Mouse (Mus musculus): Measurements from ENCODE around the gene Ufc1.

The Ufc1 gene

DNA sequence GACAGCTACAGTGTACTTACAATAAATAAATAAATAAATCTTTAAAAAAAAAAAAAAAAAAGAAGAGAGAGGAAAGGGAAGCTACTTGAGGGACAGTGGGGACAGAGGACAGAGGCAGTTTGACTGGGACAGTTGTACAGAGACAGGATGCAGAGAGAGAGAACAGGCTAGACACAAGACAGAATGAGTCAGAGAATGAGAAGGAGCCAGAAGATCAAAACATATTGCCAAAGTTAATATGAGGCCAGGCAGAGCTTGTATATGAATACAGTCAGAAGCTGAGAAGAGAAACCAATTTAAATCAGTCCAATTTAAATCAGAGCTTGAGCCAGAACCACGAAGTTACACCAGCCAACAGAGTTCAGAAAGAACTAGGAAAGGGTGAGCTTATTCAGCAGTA is 26.5 kb downstream of the Ufc1 start:
- DNase-seq, result no peak

DNA sequence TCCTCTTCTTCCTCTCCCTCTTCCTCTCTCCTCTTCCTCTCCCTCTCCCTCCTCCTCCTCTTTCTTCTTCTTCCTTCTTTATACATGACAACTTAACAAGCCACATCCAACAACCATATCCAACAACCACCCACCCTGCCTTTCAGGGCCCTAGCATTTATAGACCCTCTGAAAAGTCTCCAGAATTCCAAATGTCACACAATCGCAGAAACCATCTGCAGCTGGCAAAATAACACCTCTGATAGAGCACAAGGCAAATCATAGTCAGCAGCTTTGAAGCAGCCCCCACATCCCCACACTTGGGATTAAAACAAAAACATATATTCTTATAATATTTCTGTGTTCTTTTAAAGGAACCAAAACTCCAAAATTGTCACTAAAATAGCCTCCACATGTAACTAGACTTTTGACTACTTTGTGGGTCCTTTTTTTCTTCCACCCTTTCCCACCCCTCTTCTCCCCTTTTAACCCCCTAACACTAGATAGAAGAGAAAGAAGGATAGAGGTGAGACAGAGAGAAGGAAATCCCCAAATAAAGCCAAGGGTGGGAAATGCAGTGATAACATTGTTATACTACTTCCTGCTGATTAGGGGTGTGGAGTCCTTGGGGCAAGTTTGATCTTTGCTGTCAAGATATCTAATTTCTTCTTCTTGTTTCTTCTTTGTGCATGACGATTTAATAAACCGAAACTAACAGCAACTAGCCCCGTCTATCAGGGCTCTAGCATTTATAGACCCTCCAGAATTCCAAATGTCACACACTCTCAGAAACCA is 28.7 kb downstream of the Ufc1 start:
- no peak for DNase-seq

DNA sequence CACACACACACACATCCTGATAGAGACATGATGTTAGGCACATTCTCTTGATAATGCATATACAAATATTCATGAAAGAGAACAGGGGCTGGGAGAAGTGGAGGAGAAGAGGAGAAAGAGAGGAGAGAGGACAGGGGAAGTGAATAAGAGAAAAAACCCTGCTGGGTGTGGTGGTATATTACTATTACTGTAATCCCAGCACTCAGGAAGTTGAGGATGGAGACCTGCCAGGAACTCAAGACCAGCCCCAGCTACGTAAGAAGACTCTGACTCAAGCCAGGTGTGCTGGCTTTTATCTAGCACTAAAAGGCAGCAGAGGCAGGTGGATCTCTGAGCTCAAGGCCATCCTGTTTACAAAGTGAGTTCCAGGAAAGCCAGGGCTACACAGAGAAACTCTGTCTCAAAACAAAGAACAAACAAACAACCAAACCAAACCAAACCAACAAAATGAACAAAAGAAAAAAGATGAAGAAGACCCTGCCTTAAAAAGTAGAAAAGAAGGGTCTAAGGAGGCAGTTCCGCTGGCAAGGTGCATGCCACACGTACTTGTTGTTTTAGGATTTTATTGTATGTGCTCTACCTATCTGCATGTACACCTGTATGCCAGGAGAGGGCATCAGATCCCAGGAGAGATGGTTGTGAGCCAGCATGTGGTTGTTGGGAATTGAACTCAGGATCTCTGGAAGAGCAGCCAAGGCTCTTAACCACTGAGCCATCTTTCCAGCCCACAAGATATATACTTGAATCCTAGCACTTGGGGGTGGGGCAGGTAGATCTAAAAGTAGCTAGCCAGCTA is 31.0 kb downstream of the Ufc1 start:
- no peak for DNase-seq

DNA sequence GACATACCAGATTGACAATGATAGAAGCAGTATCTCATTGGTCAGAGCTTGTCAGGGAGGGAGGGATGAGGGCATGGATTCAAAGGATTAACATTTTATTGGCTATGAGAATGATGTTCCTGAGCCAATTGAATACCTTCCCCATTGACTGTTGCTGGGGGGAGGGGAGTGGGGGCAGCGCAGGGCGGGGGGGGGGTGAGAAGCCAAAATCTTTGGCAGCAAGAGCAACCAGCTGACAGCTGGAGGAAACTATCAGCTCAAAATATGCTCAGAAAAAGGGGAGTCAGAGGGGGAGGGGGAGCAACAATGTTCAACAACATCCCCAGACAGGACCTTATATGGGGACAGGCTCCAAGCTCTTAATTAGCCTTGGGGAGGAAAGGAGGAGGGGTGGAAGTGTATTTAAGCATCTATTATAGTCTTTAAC is 31.6 kb downstream of the Ufc1 start:
- DNase-seq, result peak; percentile 65

DNA sequence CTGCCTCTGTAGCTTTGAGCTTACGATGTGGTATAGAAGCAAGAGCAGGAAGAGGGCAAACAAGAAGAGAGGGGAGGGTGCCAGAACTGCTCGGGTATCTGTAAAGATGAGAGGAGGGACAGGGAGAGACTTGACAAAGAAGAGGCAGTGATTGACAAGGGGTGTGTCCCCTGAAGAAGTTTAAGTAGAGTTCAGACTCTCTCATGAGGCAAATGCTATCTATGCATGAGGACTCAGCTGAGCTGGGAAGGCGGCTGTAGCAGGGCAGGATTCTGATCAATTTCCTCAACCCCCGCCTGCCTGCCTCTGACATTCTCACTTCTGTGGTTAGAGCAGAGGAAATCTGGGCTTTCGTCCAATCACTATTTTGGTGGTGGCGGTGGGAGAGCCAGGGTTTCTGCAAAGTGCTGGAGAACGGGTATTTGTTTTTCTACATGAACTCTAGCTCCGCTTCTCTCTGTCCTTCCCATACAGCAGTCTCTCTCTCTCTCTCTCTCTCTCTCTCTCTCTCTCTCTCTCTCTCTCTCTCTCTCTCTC is 32.2 kb downstream of the Ufc1 start:
- DNase-seq, result peak; percentile 78

DNA sequence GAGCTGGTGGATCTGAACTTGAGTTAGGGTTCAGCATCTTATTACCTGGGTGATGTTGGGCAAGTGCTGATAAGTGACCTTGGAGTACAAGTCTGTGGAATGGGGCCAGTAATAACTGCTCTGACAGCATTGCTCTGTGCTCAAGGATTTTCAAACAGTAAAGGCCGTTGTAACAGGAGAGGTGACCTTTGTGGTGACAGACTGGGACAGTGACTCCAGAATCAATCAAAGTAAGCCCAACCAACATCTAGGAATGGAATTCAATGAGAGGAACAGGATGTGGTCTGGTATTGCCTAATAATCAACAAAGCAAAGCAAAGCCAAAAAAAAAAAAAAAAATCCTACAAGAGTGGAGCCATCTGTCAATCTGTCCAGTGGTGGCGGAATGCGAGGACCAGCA is 34.5 kb downstream of the Ufc1 start:
- DNase-seq, result no peak

DNA sequence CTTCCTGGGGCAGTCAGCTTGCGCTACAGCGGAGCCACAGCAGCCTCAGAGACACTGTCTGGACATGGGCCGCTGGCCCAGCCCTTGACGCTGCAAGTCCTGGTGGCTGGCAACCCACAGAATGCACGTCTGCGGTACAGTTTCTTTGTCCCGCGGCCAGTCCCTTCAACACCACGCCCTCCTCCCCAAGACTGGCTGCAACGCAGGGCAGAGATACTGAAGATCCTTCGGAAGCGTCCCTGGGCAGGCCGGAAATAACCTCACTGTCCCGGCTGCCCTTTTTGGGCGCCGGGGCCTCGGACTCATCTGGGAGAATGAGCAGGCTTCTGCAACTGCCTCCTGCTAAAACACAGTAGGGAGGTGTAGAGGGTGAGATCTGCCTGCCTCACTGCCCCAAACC is 35.9 kb downstream of the Ufc1 start:
- DNase-seq, result no peak

DNA sequence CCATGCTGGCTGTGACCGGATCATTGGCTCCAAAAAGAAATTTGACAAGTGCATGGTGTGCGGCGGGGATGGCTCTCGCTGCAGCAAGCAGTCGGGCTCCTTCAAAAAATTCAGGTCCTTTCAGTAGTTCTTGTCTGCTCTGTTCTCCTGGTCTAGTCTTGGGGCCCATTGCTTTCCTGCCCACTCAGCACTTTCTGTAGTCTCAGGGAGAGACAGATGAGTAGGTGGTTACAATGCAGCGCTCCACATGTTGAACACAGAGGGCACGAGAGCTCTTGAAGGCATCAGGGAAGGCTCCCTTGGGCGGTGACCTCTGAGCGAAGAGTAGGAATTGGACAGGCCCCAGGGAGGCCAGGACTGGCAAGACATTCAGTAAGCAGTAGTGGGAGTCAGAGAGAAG is 37.0 kb downstream of the Ufc1 start:
- DNase-seq, result no peak

DNA sequence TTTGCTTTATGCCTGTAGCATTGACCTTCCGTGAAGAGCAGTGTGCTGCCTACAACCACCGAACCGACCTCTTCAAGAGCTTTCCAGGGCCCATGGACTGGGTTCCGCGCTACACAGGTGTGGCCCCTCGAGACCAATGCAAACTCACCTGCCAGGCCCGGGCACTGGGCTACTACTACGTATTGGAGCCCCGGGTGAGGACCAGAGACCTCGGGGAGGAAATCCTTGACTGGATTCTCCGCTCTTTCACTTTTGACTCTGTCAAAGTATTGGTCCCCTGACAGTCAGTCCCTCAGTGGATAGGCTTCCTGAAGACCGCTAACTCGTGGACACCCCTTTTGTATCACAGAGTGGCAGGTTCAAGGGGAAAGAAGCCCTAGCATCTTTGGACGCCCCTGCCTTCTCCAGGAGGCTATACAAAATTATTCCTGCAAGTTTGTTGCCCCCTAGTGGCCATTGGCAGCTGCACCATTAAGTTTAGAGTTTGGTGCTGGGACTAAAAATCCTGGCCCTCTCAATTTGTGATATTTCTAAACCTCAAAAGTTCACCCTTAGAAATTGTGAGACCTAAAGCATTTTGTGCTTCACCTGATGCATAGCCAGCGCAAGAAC is 37.8 kb downstream of the Ufc1 start:
- peak; percentile 86 for DNase-seq

DNA sequence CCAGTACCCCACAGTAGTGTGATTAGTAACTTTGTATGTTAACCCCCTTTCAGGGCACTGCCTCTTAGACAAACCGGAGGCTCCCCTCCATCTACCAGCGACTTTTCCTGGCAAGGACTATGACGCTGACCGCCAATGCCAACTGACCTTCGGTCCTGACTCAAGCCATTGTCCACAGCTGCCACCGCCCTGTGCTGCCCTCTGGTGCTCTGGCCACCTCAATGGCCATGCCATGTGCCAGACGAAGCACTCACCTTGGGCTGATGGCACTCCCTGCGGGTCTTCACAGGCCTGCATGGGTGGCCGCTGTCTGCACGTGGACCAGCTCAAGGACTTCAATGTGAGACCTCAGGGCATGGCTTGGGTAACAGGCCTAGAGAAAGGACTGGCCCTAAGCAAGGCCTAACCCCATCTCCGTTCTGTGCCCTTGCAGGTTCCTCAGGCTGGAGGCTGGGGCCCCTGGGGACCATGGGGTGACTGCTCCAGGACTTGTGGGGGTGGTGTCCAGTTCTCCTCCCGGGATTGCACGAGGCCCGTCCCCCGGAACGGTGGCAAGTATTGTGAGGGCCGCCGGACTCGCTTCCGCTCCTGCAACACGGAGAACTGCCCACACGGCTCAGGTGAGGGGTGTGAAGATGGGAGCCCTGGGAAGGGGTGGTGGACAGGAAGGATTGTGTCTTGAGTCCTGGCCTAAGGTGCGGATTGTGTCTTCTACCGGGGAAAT is 38.6 kb downstream of the Ufc1 start:
- no peak for DNase-seq

DNA sequence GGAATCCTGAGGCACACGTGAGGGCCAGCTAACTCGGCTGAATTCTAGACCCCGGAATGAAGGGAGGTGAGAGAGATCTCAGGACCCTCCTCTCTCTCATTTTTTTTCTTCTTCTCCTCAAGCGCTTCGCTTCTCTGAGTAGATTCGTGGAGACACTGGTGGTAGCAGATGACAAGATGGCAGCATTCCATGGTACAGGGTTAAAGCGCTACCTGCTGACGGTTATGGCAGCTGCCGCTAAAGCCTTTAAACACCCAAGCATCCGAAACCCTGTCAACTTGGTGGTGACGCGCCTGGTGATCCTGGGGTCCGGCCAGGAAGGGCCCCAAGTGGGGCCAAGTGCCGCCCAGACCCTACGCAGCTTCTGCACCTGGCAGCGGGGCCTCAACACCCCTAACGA is 42.4 kb downstream of the Ufc1 start:
- no peak for DNase-seq

DNA sequence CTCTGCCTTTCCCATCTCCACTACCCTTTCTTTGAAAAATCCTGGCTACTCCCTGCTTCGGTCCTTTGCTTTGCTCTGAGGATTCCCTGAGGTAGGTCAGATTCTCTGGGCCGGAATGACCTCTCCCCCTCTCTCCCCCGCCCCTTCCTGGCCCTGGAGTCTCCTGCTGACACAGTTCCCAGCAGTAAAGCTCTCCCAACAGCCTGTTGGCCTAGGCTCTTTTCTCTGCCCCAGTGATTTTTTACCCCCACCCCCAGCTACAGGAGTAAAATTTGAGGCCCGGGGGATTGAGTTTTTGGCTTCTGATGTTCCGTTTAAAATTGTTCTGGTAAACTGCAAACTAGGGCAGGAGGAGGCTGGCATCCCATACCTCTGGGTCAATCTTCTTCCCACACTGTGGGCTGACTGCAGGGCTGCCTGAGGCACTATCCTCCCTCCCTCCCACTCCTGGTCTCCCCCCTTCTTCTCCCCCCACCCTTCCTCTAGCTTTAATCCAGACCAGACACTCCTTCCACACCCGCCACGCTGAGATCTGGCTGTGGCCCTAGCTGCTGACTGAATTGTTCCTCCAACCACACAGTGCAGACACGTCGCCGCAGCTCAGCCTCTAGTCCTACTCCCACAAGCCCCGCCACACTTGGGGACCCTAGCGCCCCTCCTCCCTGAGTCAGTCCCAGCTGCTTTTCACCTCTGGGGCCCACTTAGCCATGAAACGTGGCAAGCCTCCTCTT is 43.1 kb downstream of the Ufc1 start:
- DNase-seq, result no peak

DNA sequence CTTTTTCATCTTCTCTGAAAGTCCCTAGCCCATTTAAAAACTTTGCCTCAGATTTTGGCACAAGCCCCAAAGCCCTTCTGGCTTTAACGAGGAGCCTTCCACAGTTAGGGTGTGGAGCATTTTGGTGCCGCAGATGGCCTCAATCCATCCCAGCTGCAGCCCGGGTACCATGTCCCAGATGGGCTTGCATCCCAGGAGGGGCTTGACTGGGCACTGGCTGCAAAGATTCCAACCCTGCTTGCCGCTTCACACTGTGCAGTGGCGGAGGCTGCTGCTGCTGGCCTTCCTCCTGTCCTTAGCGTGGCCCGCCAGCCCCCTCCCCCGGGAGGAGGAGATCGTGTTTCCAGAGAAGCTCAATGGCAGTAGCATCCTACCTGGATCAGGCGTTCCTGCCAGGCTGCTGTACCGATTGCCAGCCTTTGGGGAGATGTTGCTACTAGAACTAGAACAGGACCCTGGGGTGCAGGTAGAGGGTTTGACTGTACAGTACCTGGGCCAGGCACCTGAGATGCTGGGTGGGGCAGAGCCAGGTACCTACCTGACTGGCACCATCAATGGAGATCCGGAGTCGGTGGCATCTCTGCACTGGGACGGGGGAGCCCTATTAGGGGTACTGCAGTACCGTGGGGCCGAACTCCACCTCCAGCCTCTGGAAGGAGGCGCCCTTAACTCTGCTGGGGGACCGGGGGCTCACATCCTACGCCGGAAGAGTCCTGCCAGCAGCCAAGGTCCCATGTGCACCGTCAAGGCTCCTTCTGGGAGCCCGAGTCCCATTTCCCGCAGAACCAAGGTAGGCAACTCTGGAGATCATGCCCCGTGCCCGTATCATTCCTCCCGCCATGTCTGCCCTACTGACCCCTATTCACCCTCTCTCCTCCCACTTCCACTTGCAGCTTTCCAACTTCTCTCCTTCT is 43.9 kb downstream of the Ufc1 start, which contains the start of gene Ndufs2:
Gene Ndufs2, minus strand, starts transcription at position 709 of the 914 bp plus-strand sequence.
- DNase-seq, result no peak

DNA sequence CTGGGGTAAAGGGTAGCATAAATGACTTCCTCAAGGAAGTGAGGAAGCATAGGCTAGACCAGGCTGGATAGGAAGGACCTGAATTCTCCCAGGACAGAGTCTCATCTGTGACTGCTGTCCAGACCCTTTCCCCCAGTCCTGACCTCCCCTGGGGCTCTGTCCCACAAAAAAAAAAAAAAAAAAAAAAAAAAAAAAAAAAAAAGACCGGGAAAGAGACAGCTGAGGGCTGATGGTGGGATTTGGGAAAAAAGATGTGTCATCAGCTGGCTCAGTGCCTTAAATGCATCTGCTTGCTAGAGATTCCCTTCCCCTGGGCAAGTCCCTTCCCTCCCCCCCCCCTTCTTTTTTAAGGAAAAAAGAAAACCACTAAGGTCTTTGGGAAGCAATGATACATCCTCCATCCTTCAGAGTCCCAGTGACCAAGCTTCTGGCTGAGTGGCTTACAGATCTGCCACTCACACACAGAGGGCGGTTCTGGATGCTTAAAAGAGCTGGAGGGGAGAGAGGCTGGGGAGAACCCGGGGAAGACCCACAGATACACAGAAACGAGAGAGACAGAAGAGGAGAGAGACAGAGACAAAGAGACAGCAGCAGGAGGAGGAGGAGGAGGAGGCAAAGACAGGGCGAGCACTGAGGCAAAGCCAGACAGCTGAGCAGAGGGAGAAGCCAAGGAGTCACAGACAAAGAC is 44.8 kb downstream of the Ufc1 start, which contains the start of gene Adamts4:
Gene Adamts4, plus strand, starts transcription at position 509 of the 688 bp plus-strand sequence.
- no peak for DNase-seq

DNA sequence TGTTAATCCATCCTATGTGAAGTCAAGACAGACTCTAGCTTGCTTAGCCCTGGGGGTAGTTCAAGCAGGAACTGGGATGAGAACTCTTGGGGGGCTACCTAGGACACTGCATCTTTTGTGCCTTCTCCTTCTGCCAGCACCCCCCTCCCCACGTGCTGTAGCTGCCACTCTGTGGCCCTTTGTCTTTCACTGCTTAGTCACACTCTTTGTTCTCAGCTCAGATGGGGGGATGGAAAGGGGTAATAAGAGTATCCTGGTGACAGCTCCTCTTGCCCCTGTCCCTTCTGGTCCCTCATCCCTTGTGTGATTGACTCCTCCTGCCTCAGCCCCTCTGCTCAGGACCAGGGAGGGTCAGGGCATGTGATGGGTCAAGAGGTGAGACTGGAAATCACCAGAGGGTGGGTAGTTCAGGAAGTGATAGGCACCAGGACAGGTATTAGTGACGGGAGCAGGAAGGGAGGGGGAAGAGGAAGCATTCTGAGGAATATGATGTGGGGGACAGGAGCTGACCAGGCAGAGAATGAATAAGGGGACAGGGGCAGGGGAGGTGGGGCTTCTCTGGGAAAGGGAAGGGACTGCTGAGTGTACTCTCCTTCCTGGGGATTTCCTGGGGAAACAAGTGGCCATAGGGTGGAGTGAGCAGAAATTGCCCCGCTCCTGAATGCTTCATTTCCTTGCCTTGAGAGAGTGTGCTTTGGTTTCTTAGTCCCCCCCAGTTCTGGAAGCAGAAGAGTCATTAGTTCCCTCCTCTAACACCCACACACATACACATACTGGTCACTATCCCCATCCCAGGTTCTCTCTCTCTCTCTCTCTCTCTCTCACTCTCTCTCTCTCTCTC is 46.2 kb downstream of the Ufc1 start:
- no peak for DNase-seq

DNA sequence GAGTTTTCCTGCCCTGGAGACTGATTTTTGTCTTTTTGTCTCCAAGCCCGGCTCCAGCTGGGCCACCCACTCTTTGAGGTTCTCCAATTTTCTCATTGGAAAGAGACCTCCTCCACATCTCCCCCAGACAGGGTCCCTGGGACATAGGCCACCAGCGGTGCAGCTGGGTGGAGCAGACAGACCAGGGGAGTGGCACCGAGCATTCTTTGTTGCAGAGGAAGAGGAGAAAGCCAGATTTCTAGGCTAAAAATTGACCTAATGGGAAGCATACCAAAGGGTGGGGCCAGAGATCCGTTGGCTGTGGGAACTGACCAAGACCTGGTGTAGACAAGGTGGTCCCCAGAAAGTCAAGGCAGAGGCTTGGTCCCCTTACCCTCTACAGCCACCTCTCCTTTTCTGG is 46.9 kb downstream of the Ufc1 start:
- DNase-seq, result no peak

DNA sequence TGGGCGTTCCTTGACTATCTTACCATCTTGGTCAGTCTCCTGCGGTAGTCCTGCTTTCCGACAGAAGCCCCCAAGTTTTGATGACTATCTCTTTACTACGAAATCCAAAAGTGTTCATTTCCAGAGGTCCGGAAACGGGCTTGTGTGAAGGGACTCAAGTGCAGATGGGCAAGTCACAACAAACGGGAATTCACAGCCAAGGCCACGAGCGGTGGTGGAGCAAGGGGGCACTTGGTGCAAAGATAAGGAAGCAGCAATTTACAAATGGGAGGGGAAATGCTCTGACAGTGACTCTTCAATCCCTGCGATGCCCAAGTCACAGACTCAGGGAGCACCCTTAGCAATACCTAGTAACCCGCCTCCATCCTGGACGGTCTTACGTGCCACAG is 47.4 kb downstream of the Ufc1 start:
- no peak for DNase-seq

DNA sequence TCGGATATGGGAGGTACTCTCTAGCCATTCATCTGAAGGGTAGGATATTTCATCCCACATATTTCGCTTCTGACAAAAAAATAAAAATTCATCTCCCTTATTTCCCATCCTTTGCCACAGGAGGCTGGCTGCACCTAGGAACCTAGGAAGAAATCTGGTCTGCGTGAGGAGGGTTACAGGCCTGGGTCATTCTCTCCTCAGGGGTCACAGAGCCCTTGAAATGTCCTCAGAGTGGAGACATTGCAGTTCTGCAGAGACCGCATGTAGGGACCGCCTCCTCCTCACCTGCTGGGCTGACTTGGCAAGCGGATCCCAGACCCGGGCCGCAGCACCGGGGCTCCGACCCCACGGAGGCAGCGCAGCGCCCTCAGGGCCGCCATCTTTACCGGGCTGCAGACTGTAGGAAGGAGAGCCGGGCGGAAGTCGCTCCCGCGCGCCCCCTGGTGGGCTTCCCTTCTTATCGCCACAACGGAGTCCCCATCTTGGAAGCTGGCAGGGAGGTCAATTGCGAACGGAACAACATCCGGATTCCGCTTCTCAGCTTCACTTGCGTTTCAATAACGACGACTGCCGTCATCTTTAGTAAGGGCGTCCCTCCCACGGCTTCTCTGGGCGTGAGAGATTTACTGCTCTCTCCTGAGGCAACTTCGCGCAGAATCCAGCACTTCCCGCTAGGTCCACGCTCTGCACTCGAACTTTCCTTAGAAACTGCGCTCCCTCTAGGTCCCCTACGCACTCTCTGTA is 47.9 kb downstream of the Ufc1 start:
- DNase-seq, result peak; percentile 98

DNA sequence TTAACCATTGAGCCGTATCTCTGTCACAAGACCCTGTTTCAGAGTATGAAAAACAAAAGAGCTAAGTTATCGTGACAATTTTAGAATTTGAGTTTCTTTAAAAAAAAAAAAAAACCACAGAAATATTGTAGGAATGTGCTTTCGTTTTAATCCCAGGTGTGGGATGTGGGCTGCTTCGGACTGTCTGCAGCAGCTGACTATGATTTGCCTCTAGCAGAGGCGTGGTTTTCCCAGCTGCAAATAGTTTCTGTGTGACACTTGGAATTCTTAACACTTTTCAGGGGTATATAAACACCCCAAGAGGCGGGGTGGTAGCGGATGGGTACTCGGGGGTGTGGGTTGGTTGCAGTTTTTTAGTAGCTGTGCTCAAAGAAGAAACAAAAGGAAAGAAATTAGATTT is 49.5 kb downstream of the Ufc1 start:
- DNase-seq, result no peak

Measured in lung, postnatal 36 days (tissue).